ENCODE assay signal across 20 mouse cellular contexts in genomic region chr11:22016341-22016740, GRCm38 (mm10). TPM values are rescaled to one million over a fixed set of nuclear protein-coding genes. Genes with fewer than 3 reads are reported as not detected.
"Had no signal": no experiment of that assay in that cellular context is flagged by ENCODE, and none has a peak within 500 bp of the region (broad histone marks: within the 10 kb centered on the region; RNA-seq: fewer than 3 reads in every experiment).

No protein-coding gene starts in this region.

- H3K27ac ChIP-seq: left cerebral cortex, adult 2 months; liver, embryonic 13.5 days; macrophage; neural tube, embryonic 13.5 days had no signal

- H3K9me3 ChIP-seq: liver, embryonic 13.5 days; neural tube, embryonic 13.5 days had no signal

- H3K4me2 ChIP-seq: liver, embryonic 13.5 days; lung, embryonic 14.5 days; neural tube, embryonic 13.5 days had no signal

- H3K4me3 ChIP-seq: left cerebral cortex, adult 2 months; liver, embryonic 13.5 days; neural tube, embryonic 13.5 days had no signal

- H3K4me1 ChIP-seq: liver, embryonic 13.5 days; neural tube, embryonic 13.5 days had no signal

- DNase-seq: kidney, adult 18-20 months; kidney, adult 9 months; kidney, postnatal 14 days; kidney, postnatal 4 days; layer of hippocampus, adult 9-11 months; layer of hippocampus, postnatal 36 days; liver, embryonic 13.5 days; lung, embryonic 14.5 days; retina, postnatal 1 day; right cerebral cortex, postnatal 25 days; spleen, adult 18-20 months; thymus, adult 18-20 months; thymus, postnatal 36 days had no signal

- H3K9ac ChIP-seq: liver, embryonic 13.5 days; lung, embryonic 14.5 days; neural tube, embryonic 13.5 days had no signal

- H3K36me3 ChIP-seq: liver, embryonic 13.5 days had no signal

- ATAC-seq: lung, postnatal 0 days had no signal

RNA-seq across cellular contexts. Expression of gene Otx1, which starts 13.6 kb away (rescaled TPM):
- polyA plus RNA-seq: kidney, embryonic 16.5 days; liver, adult 2 months; liver, embryonic 13.5 days; liver, embryonic 16.5 days; macrophage; neural tube, embryonic 13.5 days had no signal
